28 mouse cellular contexts compared by ENCODE assay signal in the genomic region with DNA sequence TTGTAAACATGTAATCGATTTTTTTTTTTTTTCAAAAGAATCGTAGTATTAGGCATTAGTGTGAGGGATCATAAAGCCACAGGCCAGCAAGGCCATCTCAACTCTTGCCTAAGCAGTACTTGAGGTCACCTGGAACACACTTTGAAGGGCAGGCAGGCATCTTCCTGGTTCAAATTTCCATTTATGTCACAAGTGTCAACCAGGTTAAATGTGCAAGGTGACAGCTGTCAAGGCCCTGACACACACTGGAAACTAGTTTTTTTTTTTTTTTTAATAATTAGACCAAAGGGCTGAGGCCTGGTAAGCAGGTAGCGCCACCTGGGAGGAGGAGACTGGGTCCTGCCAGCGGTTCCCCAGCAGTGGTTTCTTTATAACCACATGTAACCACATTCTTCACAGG.
DNase-seq lines count a peak whose midpoint lies in the region; ATAC-seq and TF ChIP-seq lines count a peak whose summit lies in the region.
"Had no signal": no experiment of that assay in that cellular context is flagged by ENCODE, and none has a peak within 500 bp of the region (broad histone marks: within the 10 kb centered on the region; RNA-seq: fewer than 3 reads in every experiment).

No protein-coding gene starts in this region.

- no peak overlapping the region for H3K4me3 ChIP-seq in liver, adult 2 months (ENCODE audit: insufficient read depth, low read depth, low read length)
- H3K4me3 ChIP-seq in liver, postnatal 0 days (ENCODE audit: low read depth, low read length), result no peak overlapping the region
- H3K4me3 ChIP-seq in E14TG2a.4 (replicated peaks; ENCODE audit: low read length), result peak overlapping the region; percentile 89
- H3K4me3 ChIP-seq in liver, embryonic 15.5 days (replicated peaks), result no peak overlapping the region
- H3K4me3 ChIP-seq in midbrain, embryonic 10.5 days, result no peak overlapping the region
- H3K4me3 ChIP-seq: embryonic facial prominence, embryonic 13.5 days; forebrain, embryonic 10.5 days; gastrocnemius, adult 2 months; heart, embryonic 15.5 days; hindbrain, embryonic 12.5 days; limb, embryonic 15.5 days; lung, embryonic 15.5 days; midbrain, embryonic 12.5 days had no signal

- H3K9ac ChIP-seq in liver, adult 2 months (ENCODE audit: low read depth, low read length), result no peak overlapping the region
- H3K9ac ChIP-seq in liver, postnatal 0 days (replicated peaks), result no peak overlapping the region
- H3K9ac ChIP-seq in liver, embryonic 15.5 days, result no peak overlapping the region
- H3K9ac ChIP-seq: embryonic facial prominence, embryonic 13.5 days; heart, embryonic 15.5 days; hindbrain, embryonic 12.5 days; limb, embryonic 15.5 days; lung, embryonic 15.5 days; midbrain, embryonic 12.5 days had no signal

- intact Hi-C loops in gastrocnemius, postnatal 36 days (cut with DNase I), result no loop called here

- TF ChIP-seq POLR2A in liver, adult 2 months (IDR thresholded peaks at IDR 0.05; ENCODE audit: extremely low read depth, insufficient read depth, low read length), result no peak

- H3K9me3 ChIP-seq in liver, postnatal 0 days (ENCODE audit: low read length), result no peaks in the 10 kb centered on the region
- no peaks in the 10 kb centered on the region for H3K9me3 ChIP-seq in E14TG2a.4 (ENCODE audit: low read length)
- no peaks in the 10 kb centered on the region for H3K9me3 ChIP-seq in liver, embryonic 15.5 days (replicated peaks)
- no peaks in the 10 kb centered on the region for H3K9me3 ChIP-seq in midbrain, embryonic 10.5 days (replicated peaks)
- H3K9me3 ChIP-seq: embryonic facial prominence, embryonic 13.5 days; forebrain, embryonic 10.5 days; heart, embryonic 15.5 days; hindbrain, embryonic 12.5 days; limb, embryonic 10.5 days; limb, embryonic 15.5 days; lung, embryonic 15.5 days; midbrain, embryonic 12.5 days had no signal

- H3K36me3 ChIP-seq in liver, adult 2 months (ENCODE audit: control insufficient read depth, insufficient read depth, low read length), result no peaks in the 10 kb centered on the region
- no peaks in the 10 kb centered on the region for H3K36me3 ChIP-seq in liver, postnatal 0 days (replicated peaks; ENCODE audit: insufficient read depth, low read length)
- peaks cover 41% of the 10 kb centered on the region for H3K36me3 ChIP-seq in E14TG2a.4 (ENCODE audit: insufficient read depth, low read length)
- H3K36me3 ChIP-seq in liver, embryonic 15.5 days (replicated peaks), result no peaks in the 10 kb centered on the region; the same call in 1 of the 2 replicates
- H3K36me3 ChIP-seq in midbrain, embryonic 10.5 days, result no peaks in the 10 kb centered on the region
- H3K36me3 ChIP-seq: embryonic facial prominence, embryonic 13.5 days; forebrain, embryonic 10.5 days; heart, embryonic 15.5 days; hindbrain, embryonic 12.5 days; limb, embryonic 10.5 days; limb, embryonic 15.5 days; lung, embryonic 15.5 days; midbrain, embryonic 12.5 days had no signal

- H3K4me2 ChIP-seq in liver, postnatal 0 days (ENCODE audit: low read depth, low read length), result no peak overlapping the region
- no peak overlapping the region for H3K4me2 ChIP-seq in liver, embryonic 15.5 days
- H3K4me2 ChIP-seq: embryonic facial prominence, embryonic 13.5 days; hindbrain, embryonic 12.5 days; limb, embryonic 15.5 days; midbrain, embryonic 12.5 days had no signal

- H3K27me3 ChIP-seq in liver, adult 2 months (ENCODE audit: control insufficient read depth, insufficient read depth, low read length), result no peaks in the 10 kb centered on the region
- H3K27me3 ChIP-seq in liver, postnatal 0 days (ENCODE audit: insufficient read depth, low read length), result no peaks in the 10 kb centered on the region
- H3K27me3 ChIP-seq in E14TG2a.4 (ENCODE audit: insufficient read depth, low read length), result no peaks in the 10 kb centered on the region
- H3K27me3 ChIP-seq in liver, embryonic 15.5 days, result no peaks in the 10 kb centered on the region
- H3K27me3 ChIP-seq in midbrain, embryonic 10.5 days (ENCODE audit: low read depth, poor library complexity, severe bottlenecking), result peaks cover 33% of the 10 kb centered on the region
- H3K27me3 ChIP-seq: heart, embryonic 15.5 days; limb, embryonic 15.5 days; lung, embryonic 15.5 days; Patski had no signal

- H3K79me2 ChIP-seq in liver, adult 2 months (ENCODE audit: control insufficient read depth, insufficient read depth, low read length), result no peaks in the 10 kb centered on the region

- no peak for TF ChIP-seq CTCF in liver, adult 2 months (IDR thresholded peaks at IDR 0.05; ENCODE audit: low read depth, low read length)
- TF ChIP-seq CTCF in liver, postnatal 0 days (IDR thresholded peaks at IDR 0.05; ENCODE audit: low read depth), result no peak
- no peak for TF ChIP-seq CTCF in E14TG2a.4 (conservative IDR thresholded peaks at IDR 0.05; ENCODE audit: low read length)

- WGBS in liver, adult 2 months, result 54% methylated on average over 4 of the region's 4 CpGs
- WGBS in liver, postnatal 0 days (ENCODE audit: insufficient replicate concordance), result 77% methylated on average over 4 of the region's 4 CpGs
- WGBS in liver, embryonic 15.5 days (ENCODE audit: insufficient replicate concordance), result 68% methylated on average over 4 of the region's 4 CpGs
- 84% methylated on average over 4 of the region's 4 CpGs for WGBS in midbrain, embryonic 10.5 days

- H3K27ac ChIP-seq in liver, adult 2 months (replicated peaks; ENCODE audit: insufficient read depth, low read depth, low read length), result no peak overlapping the region
- no peak overlapping the region for H3K27ac ChIP-seq in liver, postnatal 0 days (ENCODE audit: low read depth)
- peak overlapping the region; percentile 53 for H3K27ac ChIP-seq in liver, embryonic 15.5 days (replicated peaks)
- no peak overlapping the region for H3K27ac ChIP-seq in midbrain, embryonic 10.5 days (replicated peaks)
- H3K27ac ChIP-seq: embryonic facial prominence, embryonic 13.5 days; forebrain, embryonic 10.5 days; gastrocnemius, adult 2 months; heart, embryonic 15.5 days; hindbrain, embryonic 12.5 days; limb, embryonic 10.5 days; limb, embryonic 15.5 days; lung, embryonic 15.5 days; midbrain, embryonic 12.5 days; stomach, postnatal 0 days had no signal

- peak; percentile 95 for DNase-seq in liver, adult 2 months (ENCODE audit: extremely low read depth, low read depth, low spot score)
- no peak for DNase-seq in liver, postnatal 0 days
- DNase-seq in CD4-positive helper T cell, adult 2 months (ENCODE audit: low read depth, low spot score), result peak; percentile 44
- no peak for DNase-seq in midbrain, embryonic 10.5 days (ENCODE audit: low spot score)
- DNase-seq in gastrocnemius, postnatal 36 days, result no peak
- DNase-seq: adrenal gland, postnatal 25 days; cerebellum, adult 18-20 months; cerebellum, postnatal 10 days; gastrocnemius, adult 2 months; heart, postnatal 36 days; kidney, postnatal 14 days; layer of hippocampus, adult 9-11 months; right cerebral cortex, postnatal 14 days; thymus, postnatal 4 days had no signal

- H3K4me1 ChIP-seq in liver, adult 2 months (ENCODE audit: control insufficient read depth, insufficient read depth, low read length), result peaks cover 6% of the 10 kb centered on the region; the same call in 1 of the 2 replicates
- peaks cover 22% of the 10 kb centered on the region for H3K4me1 ChIP-seq in liver, postnatal 0 days (ENCODE audit: insufficient read depth)
- peaks cover 84% of the 10 kb centered on the region for H3K4me1 ChIP-seq in E14TG2a.4 (replicated peaks; ENCODE audit: low read depth, low read length)
- H3K4me1 ChIP-seq in liver, embryonic 15.5 days (replicated peaks), result peaks cover 82% of the 10 kb centered on the region
- peaks cover 22% of the 10 kb centered on the region for H3K4me1 ChIP-seq in midbrain, embryonic 10.5 days

- TF ChIP-seq EP300 in liver, postnatal 0 days (IDR thresholded peaks at IDR 0.05; ENCODE audit: low read depth), result no peak

- ATAC-seq in liver, postnatal 0 days, result no peak
- ATAC-seq in liver, embryonic 15.5 days (ENCODE audit: insufficient read depth), result no peak
- ATAC-seq: forebrain, embryonic 16.5 days; intestine, postnatal 0 days; Patski had no signal

Comparison
In these comparisons a context has a peak if more than half of its experiments do, and no peak if none do; other contexts are left out.
1. DNase-seq: peak in liver, adult 2 months (single experiment) and CD4-positive helper T cell, adult 2 months (single experiment); none in liver, postnatal 0 days (single experiment), midbrain, embryonic 10.5 days (single experiment) and gastrocnemius, postnatal 36 days (0 of 2).